Mouse (Mus musculus) megakaryocyte-erythroid progenitor cell, adult 5-6 weeks (primary cell): ENCODE results near the gene Ptprc. TPM values are rescaled to one million over a fixed set of nuclear protein-coding genes. Genes with fewer than 3 reads are reported as not detected.
A peak's percentile ranks its signal among the peaks of the same experiment; 100 is the strongest.

ENCODE experiments used
- ATAC-seq: replicated peaks from 2 replicates; pipeline ENCODE4 v1.8.0; 2016; ENCODE audit warnings: mild to moderate bottlenecking, inconsistent platforms; ENCODE audit not compliant: severe bottlenecking, poor library complexity, low FRiP score, low TSS enrichment
- total RNA-seq, 2 experiments: library from RNA; stranded (forward) in 1 of 2; stranded (reverse) in 1 of 2; fragments of 200-1000, 215-1000 nt in 1 of 2; fragments of >200 nt in 1 of 2; fragmentation: Nextera tagmentation in 1 of 2; gene quantifications; 2 replicates each; pipeline ENCODE4 v1.2.3; 2014 to 2017

Gene Ptprc
- total RNA-seq, 2 experiments from 2014 or later, result 66.2 to 111 TPM

GRCm38 (mm10) chr1:138085810-138086209 is 89.7 kb downstream of the Ptprc start:
- peak; percentile 96 for ATAC-seq

GRCm38 (mm10) chr1:138083707-138084106 is 91.8 kb downstream of the Ptprc start:
- ATAC-seq, result no peak

DNA sequence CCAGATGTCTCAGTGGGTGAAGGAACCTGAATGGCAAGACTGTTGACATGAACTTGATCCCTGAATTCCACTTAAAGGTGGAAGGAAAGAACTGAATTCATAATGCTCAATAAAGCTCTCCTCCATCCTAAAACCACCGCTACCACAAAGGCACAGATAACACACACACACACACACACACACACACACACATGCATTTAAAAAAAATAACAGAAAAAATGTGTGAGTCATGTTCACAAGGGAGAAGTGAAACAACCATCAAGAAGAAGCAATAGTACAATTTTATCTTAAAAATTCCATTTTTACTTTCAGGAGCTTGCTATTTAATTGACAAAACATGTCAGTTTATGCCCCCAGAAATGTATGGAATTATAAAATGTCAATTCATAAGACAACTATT is 95.2 kb downstream of the Ptprc start:
- no peak for ATAC-seq

DNA sequence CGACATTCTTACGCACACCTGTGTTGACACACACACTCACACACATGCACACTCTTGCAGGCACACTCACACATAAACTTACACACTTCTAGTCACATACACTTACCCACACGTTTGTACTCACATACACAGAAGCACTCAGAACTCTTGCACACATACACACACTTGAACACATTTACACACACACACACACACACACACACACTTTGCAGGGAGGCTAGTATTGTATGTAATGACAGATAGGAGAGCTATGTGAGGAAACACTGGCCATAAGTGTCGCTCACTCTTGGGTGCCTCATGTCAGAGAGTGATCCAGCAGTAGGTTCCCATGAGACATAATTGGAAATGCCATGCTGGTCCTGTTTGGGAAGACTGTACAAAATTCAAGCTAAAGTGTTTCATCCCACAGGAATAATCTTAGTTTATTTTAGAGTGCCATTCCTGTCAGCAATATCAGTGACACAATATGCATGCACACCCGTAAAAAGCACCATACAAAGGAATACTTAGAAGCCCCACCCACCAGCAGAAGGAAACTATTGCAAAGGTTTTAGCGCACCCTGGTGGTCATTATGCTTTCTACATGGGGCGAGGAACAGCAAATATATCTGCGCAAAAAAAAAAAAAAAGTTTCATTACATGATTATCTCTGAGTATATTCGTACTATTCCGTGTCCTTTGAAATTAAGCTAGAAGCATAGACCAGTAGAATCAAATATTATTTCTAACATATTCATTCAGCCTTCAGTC is 131.1 kb downstream of the Ptprc start:
- peak; percentile 98 for ATAC-seq

DNA sequence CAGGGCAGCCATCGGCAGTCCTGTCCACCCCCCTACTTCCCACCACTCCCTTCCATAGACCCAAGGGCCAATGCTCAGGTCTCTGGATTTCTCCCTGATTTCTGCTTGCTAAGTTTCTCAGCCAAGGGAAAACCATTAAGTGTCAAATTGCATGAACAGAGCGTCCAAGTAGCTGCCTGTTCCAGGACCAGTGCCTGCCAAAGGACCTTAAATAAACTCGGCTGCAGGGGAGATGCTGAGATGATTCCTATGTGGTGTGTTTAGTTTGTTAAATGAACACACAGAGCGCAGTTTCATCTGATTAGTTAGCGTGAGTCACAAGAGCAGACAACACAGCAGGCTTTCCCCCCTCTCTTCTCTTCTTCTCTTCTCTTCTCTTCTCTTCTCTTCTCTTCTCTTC is 135.0 kb downstream of the Ptprc start:
- no peak for ATAC-seq

DNA sequence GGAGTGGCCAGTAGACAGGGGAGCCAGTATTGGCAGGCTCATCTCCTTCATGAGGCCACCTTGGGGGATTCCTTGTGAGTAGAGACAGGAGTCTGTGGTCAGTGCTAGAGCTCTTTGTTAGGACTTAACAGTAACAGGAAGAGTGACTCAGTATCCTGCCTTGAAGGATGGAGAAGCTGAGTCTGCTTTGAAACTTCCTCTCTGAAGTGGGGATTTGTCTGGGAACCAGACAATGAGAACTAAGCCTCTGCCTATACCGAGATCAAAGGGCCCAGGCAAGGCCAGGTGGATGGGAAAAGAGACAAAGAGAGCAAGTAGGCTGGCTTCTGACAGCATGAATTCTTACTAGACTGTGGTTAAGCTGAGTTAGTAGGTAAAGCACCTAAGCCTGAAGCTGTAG is 136.3 kb downstream of the Ptprc start:
- no peak for ATAC-seq

- no peak for ATAC-seq
Observed at GRCm38 (mm10) chr1:138037484-138037883, 138.0 kb downstream of the Ptprc start.

GRCm38 (mm10) chr1:138029649-138030048 is 145.9 kb downstream of the Ptprc start:
- no peak for ATAC-seq

GRCm38 (mm10) chr1:138025298-138025697 is 150.2 kb downstream of the Ptprc start:
- ATAC-seq, result no peak

DNA sequence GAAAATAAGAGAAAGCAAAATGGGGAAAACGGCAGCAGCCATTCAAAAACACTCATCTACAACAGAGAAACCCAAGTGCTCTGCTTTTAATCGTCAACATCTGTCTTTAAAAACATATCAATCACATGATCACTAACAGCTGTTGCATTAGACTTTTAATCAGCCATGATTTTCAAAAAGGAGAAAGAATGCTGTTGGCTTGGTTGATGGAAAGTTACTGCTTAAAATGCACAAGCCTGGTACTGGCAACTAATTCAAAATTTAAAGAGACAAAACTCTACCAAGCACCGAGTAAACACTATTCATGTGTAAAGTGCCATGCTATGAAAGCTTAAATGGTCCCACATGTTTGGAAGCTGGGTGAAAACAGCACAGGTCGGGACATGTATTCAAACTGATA is 151.9 kb downstream of the Ptprc start:
- no peak for ATAC-seq

DNA sequence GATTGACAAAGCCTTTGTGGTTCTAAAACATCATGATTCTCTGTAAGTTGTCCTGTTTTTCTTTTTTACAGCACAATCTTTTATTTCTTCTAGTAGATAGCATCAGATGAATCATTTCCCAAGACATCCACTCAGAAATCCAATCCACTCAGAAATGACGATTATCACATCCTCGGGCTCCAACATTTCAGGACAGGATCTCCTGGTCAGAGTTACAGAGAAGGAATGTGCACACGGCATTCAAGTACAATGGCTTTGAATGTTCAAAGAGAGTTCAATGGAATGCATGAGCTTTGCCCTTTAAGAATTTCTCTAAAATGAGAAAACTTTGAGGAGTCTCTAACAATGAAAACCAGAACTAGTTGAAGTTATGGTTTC is 152.6 kb downstream of the Ptprc start:
- ATAC-seq, result no peak

DNA sequence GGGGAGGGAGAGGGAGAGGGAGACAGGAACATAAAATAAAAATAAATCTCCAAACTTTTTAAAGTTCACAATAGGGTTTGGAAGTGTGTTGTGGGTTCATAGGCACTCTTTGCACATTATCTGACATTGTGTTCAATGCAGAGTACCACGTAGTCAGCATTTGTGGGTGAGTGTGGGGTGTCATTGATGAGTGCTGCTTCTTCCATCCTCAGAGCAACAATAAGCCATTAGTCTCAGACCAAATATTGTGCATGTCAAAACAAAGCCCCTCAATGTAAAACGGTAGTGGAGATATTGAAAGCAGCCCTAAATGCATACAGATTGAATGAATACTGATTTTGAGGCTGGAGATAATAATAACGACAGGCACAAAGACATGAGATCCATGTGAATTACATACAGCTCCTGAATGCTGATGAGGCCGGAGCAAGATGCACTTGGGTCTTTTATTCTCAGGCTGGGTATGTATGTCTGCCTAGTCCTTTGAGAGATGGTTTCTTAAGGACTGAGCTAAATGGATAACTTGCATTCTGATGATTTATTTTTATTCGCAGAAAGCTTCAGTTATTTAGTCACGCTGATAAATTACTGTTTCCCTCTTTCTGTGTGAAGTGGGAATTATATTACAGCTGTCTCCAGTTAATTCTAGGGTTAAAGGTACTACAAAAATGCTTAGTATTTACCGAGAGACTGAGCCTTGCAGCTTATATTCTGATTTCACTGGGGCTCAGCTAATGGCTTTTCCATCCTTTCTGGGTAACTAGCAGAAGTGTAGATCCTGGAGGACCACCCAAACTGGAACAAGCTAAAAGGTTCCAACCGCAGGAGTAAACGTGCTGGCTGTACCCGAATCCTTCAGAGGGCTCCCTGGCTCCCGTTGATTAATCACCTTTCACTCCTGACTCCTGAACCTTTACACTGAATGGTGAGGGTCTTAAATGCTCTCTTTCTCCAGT is 153.3 kb downstream of the Ptprc start:
- ATAC-seq, result no peak

Other genes starting within 250 kb of the Ptprc start
- not detected in 2 replicates for gene Atp6v1g3, start 98.0 kb upstream of the Ptprc start, total RNA-seq (2014; fragmentation: Nextera tagmentation)
- gene Atp6v1g3, start 98.0 kb upstream of the Ptprc start, total RNA-seq (2017), result not detected in 2 replicates